Mouse (Mus musculus) T-helper 2 cell (primary cell): ENCODE measurements around the gene Helz.

Experiments used
- in situ Hi-C: fragments of 300-600 bp; cut with MboI, MseI; formaldehyde crosslinking; loops from one replicate; pipeline ENCODE4 v1.15.1; 2025; ENCODE audit warnings: high pct_unique_total_duplicates

Helz gene

DNA sequence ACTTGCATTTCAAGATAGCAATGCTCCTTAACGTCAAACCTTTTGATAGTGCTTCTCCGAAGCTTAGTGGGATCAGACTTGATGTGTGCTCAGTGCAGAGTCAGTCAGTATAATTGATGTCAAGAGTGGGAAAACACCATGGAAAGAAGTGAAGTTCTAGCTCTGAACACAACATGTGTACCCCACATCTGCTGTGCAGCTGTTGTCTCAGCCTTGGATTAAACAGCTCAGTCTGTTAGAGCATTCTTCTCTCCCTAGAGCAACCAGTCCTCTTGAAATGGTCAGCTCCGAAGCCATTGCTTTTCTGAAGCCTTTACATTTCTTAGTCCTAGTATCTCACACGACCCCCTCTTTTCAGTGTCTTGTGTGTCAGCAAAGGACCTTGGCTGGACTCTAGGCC is 121.2 kb downstream of the Helz start:
- in situ Hi-C loops, result no loop called here

DNA sequence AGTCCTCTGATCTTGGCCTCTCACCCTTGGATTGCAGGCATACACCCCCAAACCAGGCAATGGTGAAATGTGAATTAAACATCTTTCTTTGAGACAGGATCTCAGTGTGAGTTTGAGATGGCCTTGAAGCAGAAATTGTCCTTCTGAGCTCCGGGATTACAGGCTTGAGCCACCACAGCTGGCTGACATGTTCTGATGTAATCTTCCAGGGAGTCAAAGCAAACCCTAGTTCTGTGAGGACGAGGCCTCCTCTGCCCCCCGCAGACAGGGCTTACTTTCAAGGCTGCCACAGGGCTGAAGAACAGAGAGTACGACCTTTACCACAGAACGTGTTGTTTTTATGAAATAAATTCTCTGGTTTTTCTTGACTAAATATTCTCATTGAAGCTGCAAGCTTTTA is 126.3 kb downstream of the Helz start:
- in situ Hi-C loops, result no loop called here

DNA sequence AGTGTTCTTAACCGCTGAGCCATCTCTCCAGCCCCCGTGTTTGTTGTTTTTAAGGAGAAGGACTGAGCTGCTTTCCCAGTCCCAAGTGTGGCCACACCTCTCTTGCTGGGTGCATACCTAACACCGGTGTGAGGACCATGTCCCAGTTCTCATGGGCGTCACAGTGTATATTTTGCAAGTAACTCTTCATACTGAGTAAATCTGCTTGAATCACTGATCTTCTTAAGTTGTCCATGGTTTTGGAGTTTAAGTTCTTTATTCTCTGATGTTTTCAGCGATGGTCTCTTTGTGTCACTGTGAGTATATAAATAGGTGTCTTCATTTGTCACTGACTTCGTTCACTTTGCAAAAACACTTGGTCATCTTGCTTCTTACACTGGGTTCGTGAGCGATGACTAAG is 126.9 kb downstream of the Helz start:
- in situ Hi-C loops, result no loop called here

DNA sequence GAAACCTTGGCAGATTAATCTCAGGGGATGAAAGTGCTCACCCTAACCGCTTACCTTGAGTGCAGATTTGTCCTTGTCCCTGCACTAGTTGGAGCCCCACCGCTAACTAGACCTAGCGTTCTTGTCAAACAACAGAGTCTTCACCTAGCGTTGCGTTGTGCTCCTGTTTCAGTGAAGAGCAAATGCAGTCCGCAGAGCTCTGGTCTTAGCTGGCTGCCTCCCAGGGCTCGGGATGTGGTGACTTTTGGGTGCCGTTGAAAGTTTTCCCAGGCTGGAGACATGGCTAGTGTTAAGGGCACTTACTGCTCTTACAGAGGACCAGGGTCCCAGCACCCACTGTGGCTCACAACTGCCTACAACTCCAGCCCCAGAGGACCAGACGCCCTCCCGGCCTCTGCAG is 127.5 kb downstream of the Helz start:
- in situ Hi-C loops, result no loop called here

DNA sequence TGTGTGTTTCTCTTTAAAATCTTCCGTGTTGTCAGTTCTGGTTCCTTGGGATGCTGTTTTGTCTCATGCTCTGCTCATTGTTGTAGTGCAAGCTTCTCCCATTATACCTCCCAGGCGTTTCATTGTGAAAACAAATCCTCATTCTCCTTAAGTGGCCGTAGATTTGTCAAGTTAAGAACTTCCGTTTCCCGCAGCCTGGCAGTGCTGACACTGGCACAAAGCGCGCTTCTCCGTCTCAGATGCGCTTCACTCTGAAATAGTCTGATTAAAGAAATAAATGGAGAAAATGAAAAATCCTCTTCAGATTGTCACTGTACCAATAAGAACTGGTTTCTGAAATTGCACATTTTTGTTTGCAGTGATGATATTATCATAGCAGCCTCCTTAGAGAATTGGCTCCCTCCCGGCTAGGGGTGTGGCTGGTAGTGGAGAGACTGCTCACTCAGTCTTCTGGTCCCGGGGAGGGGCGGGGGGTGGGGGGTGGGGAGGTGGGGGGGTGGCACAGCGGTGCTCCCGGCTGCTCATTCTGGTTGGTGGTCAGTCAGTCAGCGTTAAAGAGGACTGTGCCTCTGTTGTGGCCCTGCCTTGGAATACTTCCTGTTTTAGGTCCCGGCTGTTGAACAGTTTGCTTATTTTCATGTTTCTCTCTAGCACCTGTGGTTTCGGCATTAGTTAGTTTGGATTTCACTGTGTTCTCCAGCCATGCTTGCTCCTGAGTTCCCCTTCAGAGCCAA is 128.6 kb downstream of the Helz start:
- in situ Hi-C loops, result no loop called here

DNA sequence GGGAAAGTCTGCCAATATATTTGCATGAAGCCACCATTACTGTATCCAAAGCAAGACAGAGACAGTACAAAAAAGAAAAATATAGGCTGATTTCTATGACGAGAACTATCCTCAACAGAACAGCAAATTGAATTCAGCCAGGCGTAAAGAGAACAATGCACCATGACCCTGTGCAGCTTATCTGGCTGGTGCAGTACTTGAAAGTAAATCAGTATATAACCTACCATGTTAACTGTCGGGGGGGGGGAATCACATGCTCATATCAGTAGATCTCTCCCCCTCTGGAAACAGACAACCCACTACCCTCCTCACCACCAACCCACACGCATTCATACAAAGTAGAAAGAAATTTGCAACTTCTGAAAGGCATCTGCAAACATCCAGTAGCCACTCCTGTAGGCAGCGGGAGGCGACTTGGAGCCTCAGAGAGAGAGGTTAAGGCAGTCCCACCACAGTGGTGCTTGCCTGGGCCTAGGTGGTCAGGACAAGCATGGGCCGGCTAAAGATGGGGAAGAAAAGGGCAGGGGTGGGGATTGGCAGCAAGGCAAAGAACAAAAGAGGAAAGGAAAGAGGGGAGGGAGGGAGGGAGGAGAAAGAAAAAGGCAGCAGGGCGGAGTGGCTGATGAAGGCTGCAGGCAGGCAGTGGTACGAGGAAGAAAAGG is 135.1 kb downstream of the Helz start:
- in situ Hi-C loops, result no loop called here

DNA sequence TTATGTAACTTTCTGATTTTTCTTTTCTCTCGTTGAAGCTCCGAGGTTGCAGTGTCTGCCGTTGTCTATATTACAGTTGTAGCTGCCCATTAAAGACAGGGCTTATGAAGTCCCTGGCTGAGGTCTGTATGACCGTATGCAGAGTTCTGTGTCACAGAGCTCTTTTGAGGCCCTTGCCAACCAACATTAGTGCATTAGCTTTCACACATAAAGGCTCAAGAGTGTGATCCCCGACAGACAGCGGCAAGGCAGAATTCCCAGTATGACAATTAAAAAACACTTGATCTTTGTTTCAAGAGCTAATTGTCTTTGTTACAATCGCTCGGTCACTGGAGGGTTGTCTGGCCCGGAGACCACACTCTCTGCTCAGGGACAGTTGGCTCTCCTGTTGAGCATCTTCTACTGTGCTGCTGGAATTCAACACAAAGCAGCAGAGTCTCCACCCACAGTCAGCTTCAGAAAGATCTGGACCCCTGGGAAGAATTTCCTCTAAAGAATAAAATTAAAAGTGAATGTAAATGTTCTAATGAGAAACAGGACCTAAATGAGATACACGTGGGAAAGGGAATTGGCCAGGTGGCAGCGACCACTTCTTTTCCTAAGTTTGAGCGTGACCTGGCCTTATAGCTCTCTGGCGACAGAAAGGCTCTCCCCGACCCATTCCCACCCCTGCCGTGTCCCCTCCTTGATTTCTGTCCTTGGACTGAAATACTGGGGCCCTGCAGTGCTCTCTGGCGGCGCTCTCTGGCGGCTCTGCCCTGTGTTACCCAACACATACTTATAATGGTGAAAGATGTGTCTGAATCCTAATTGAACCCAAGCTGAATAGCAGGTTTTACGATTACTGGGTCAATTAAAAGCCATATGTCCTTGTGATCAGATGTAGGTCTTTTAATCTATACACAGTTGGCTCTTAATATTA is 136.1 kb downstream of the Helz start:
- in situ Hi-C loops, result no loop called here

DNA sequence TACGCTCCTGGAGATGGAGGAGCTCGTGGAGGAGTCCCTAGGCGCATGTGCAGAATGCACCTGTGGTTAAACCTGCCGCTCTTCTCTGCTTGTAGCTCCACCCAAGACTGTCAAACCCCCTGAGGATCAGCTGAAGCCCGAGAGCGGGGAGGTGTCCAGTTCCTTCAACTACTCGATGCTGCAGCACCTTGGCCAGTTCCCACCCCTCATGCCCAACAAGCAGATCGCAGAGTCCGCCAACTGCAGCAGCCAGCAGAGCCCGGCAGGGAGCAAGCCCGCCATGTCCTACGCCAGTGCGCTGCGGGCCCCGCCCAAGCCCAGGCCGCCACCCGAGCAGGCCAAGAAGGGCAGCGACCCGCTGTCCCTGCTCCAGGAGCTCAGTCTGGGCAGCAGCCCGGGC is 138.6 kb downstream of the Helz start:
- in situ Hi-C loops, result no loop called here

DNA sequence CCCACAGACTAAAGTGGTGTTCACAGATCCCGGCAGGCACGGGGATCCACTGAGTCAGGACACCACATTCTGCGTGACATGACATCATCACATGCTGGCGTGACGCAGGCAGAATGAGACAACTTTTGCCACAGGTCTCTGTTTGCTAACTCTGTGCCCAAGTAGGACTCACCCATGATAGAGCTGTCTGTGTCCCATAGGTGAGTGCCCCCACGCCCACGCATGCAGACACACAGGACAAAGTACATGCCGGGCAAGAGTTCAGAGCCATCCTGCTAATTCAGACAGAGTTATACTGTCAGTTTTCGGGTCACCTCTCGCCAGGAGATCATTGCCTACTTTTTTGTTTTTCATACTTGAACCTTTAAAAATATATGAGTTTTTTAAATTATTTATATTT is 140.8 kb downstream of the Helz start:
- in situ Hi-C loops, result no loop called here

DNA sequence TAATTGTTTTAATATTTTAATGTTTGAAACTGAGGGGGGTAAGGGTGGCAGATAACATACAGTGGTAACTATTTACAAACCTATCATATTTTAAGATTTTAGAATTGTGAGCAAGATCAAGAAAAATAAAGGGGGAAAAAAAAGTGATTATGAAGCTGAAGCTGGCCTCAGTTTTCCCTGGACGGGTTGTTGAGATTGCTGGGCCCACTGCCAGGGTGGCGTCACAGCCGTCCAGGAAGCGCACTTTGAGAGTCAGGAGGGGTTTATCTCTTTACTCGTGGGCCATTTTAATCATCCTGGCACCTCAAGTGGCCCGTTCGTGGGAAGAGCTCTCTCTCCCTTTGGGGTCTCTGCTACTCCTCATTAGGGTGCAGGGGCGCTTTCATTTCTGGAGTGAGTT is 143.8 kb downstream of the Helz start:
- in situ Hi-C loops, result no loop called here

DNA sequence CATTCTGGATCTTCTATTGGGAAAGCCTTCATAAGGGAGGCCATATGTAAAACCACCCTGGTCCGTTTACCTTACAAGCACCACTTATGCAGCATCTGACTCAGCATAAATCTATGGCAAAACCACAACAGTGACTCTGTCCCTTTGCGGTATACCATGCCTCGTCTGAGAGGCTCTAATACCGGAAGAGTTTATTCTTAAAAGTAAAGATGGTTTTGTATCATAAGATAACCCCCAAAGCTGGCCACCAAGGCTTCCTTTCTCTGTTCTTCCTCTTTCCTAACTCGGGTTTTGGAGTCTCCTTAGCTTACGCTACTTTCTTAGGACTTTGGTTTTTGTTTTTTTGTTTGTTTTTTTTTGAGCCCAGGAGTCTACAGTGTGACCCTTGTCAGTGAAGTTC is 145.6 kb downstream of the Helz start:
- in situ Hi-C loops, result no loop called here

DNA sequence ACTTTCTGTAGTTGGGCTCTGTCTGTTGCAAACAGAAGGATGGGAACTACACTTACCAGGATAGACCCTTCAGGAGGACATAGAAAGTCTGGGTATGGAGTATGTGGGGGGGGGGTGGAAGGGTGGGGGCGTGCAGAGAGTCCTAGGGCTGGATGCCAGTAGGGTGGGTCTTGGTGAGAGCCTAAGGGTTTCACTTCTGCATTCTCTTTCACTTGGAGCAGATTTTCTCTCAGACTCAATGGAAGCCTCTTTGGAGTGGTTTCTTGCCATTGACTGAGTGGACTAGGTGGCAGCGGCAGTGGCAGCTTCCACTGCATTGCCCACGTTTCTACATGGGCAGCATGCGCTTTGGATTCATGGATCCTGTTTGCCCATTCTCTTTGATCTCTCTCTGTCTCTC is 152.2 kb downstream of the Helz start:
- in situ Hi-C loops, result no loop called here

DNA sequence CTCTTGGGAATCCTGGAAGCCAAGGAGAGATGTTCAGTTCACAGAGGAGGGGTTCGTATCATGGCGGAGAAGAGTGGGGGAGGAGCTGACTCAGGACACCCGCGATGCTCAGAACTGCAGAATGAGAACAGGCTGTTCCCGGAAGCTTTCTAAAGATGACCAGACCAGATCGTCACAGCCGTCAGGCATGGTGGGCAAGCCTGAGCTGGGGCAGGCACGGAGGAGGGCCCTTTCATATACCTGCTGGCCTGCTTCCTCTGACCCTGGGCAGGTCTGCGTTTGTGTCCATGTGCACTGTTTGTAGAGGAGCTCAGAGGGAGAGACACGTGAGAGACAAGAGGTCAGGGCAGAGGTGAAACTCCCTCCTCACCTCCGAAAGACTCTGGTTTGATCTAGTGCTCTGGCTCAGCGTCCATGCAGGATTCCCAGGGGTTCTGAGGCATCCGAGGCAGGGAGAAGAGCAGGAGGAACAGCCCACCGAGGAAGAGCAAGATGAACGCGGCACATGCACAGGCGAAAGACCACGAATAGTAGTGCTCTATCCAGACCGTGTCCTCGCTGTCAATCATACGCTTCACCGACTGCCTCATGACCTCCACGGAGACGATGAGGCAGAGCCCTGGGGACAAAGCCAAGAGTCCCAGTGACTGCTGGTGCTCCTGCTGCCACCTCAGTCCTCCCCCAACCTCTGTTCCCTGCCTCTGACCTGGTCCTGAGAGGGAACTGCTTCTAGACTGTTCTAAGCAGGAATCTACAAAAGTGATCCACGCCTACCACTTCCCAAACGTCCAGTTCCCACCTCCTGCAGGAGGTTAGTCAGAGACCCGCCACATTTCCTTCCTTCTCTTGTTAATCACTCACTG is 155.8 kb downstream of the Helz start:
- in situ Hi-C loops, result no loop called here

DNA sequence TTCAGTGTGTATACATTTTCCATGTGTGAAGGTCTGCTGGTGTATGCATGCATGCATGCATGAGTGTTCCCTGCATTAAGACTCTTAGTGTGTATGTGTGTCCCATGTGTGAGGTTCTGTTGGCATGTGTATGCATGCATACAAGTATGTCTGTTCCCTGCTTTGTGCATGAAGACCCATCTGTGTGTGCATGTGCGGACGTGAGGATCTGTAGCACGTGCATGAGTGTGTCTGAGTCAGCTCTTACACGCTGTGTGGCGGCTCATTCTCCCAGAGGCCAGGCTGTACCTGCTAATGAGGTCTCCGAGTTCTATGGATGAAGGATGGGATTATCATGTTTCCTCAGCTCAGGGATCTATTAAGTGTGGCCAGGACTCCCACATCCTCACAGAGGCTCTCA is 157.3 kb downstream of the Helz start:
- in situ Hi-C loops, result no loop called here

DNA sequence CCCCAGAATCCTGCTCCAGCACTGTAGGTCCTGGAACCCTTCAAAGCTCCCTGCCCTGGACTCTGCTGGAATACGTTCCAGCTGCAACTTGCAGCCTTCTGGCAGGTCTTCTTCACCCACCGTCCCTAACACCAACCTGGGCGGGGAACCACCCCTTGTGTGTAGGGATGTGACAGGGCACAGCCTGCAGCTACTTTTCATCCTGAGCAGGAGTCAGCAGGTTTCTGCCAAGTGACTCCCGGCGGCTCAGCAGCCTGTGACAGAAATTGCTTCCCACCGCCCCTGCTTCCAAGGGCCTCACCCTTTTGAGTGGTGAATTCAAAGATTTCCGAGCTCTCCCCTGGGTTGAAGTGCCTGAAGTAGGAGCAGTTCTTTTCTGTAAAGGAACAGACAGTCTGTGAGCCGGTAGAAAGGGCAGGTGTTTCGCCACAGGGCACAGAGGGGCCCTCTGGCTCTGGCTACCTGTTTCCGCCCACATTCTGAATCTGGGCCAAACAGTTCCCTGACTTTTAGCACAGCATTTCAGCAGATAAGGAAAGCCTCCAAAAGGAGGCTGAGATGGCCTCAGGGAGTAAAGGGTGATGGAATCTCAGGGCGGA is 157.8 kb downstream of the Helz start:
- in situ Hi-C loops, result no loop called here

DNA sequence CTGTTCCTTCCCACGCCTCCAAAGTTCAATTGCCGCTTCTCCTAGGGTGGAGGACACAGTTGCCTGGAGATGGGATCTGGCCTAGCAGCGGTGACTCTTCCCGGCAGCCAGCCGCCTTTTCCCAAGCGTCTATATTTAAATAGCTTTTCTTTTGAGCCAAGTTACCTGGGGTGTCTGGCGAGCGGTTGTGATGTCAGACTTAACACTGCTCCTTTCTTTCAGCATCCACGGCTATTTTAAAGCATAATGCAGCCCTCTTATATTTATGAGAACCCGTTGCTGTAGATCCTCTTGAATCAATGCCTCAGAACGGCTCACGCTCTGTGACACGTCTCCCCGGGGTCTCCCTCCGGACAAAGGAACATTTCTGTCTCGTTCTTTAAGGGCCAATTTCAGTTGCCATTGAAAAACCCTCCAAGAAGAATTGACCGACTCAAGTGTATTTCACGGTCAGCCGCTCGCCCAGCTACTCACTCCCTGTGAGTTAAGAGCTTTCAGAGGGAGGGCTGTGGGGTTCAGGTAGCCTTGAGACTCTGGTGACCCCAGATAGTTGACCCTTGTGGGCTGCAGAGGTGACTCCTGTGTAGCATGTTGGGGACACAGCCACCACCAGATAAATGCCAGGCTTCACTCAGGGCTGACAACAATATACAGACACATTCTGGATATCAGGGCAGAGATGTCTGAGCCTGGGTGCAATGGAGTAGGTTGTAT is 160.3 kb downstream of the Helz start:
- in situ Hi-C loops, result no loop called here

DNA sequence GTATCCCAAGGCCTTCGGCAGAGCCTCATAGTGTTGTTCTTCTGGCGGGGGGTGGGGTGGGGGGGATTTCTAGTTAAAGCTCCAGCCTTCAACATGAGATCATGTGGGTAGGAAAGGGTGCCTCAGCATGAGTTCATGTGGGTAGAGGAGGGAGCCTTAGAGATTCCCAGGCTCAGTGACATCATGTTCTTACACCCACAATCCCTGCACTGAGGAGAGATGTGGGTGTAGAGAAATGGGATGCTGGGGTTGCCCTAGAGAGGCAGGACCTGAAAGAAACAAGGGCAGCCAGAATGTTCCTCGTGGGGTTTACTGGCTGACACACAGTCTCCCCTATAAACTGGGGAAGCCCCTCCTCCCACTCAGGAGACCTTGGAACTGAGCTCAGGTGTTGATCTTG is 162.6 kb downstream of the Helz start:
- in situ Hi-C loops, result no loop called here

DNA sequence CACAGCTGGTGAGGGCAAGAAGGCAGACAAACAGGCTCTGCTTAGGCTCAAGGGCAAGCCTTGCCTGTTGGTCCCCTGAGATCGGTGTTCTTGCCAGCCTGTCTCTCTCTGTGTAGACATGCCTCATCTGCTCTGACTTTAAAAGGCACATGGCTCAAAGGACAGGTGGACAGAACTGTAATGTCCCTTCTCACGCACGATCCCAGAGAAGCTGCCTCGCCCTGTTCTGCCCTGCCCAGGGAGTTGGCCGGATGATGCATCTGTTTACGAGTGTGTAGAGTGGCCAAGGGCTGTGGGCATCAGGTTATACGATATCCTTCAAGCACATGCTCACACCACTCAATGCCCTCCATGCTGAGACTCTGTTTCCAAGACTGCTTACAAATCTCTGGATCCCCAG is 166.6 kb downstream of the Helz start:
- in situ Hi-C loops, result no loop called here

DNA sequence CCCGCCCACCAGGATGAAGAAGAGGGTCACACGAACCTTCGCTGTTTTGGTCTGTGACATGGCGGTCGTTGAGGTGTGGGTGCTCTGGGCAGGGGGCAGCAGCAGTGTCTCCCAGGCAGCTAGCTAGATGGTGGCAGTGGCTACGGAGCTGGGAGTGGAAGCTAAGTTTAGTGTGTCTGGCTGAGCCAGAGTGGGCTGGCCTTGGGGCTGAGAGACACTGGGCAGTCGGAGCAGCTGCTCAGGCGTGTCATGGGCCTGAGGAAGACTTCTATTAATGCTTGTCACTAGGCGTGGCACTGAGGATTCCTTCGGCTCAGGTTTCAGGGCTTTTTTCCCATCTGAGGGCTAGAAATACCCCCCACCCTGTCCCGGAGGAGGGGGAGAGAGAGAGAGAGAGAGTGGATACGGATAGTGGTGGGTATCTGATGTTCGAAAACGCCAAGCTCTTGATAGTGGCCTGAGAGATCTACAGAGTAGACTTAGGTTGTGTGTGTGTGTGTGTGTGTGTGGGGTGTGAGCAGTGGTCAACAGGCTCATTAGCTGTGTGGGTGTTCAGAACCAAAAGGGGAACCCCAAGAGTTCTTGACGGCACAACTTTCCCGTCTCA is 168.7 kb downstream of the Helz start, which contains the start of gene Cacng1:
Gene Cacng1, minus strand, starts transcription at position 191 of the 607 bp plus-strand sequence.
- in situ Hi-C loops, result no loop called here
